In genomic region chr11:102221954-102222351, GRCm38 (mm10) we compare ENCODE assay signal across 13 mouse cellular contexts. TPM values are rescaled to one million over a fixed set of nuclear protein-coding genes. Genes with fewer than 3 reads are reported as not detected.
A peak's percentile ranks its signal among the peaks of the same experiment; 100 is the strongest.
DNase-seq lines count a peak whose midpoint lies in the region; ATAC-seq lines count a peak whose summit lies in the region.
"Had no signal": no experiment of that assay in that cellular context is flagged by ENCODE, and none has a peak within 500 bp of the region (broad histone marks: within the 10 kb centered on the region; RNA-seq: fewer than 3 reads in every experiment).

No protein-coding gene starts in this region.

- H3K4me3 ChIP-seq in heart, embryonic 13.5 days: no peak overlapping the region
- H3K4me3 ChIP-seq in macrophage (ENCODE audit: inconsistent target): no peak overlapping the region
- H3K4me3 ChIP-seq: forebrain, embryonic 15.5 days had no signal

- 57% methylated on average over 8 of the region's 8 CpGs for WGBS in heart, embryonic 13.5 days
- WGBS in macrophage (ENCODE audit: missing documents): 78% methylated on average over 8 of the region's 8 CpGs

- H3K9me3 ChIP-seq in heart, embryonic 13.5 days: no peaks in the 10 kb centered on the region
- H3K9me3 ChIP-seq: forebrain, embryonic 15.5 days had no signal

- 0 out of 2 replicates have a peak overlapping the region, but pooled peaks have one; percentile 2 for H3K27ac ChIP-seq in heart, embryonic 13.5 days (replicated peaks)
- peak overlapping the region; percentile 19; the same call in 1 of the 2 replicates for H3K27ac ChIP-seq in macrophage
- H3K27ac ChIP-seq: forebrain, embryonic 15.5 days had no signal

- no peak overlapping the region for H3K4me2 ChIP-seq in heart, embryonic 13.5 days
- H3K4me2 ChIP-seq: forebrain, embryonic 15.5 days had no signal

- peaks cover 26% of the 10 kb centered on the region for H3K36me3 ChIP-seq in heart, embryonic 13.5 days
- H3K36me3 ChIP-seq in macrophage (ENCODE audit: inconsistent target): peaks cover 10% of the 10 kb centered on the region

- H3K27me3 ChIP-seq in heart, embryonic 13.5 days (replicated peaks): no peaks in the 10 kb centered on the region
- H3K27me3 ChIP-seq: forebrain, embryonic 15.5 days; Patski had no signal

- no peak for DNase-seq in heart, adult 9 months (ENCODE audit: low spot score in 2 of 2)
- DNase-seq in right cerebral cortex, postnatal 10 days (ENCODE audit: low spot score in 2 of 2): peak; percentile 54 to 58
- no peak for DNase-seq in right cerebral cortex, adult 2 months (ENCODE audit: low spot score in 2 of 2)
- peak; percentile 37 to 64 for DNase-seq in cerebellum, postnatal 25 days
- DNase-seq in spleen, postnatal 10 days (ENCODE audit: low spot score in 2 of 2): no peak
- DNase-seq: heart, postnatal 4 days; layer of hippocampus, postnatal 36 days; lung, postnatal 10 days had no signal

- peaks cover 92% of the 10 kb centered on the region for H3K79me2 ChIP-seq in macrophage (ENCODE audit: inconsistent target)

- peak overlapping the region; percentile 61 for H3K9ac ChIP-seq in heart, embryonic 13.5 days
- H3K9ac ChIP-seq: forebrain, embryonic 15.5 days had no signal

- H3K4me1 ChIP-seq in heart, embryonic 13.5 days: peaks cover 97% of the 10 kb centered on the region

- no peak for ATAC-seq in heart, embryonic 13.5 days (ENCODE audit: extremely low read depth, insufficient number of reproducible peaks, low FRiP score, low TSS enrichment)
- no peak for ATAC-seq in granulocyte monocyte progenitor cell, adult 5-6 weeks (replicated peaks; ENCODE audit: poor library complexity, severe bottlenecking)
- ATAC-seq: forebrain, embryonic 15.5 days; Patski had no signal

RNA-seq across cellular contexts. Expression of gene Hdac5, which starts 8.0 kb away (rescaled TPM):
- 82.9 and 89.4 TPM in 2 replicates for polyA plus RNA-seq in heart, embryonic 13.5 days (2015; fragmentation: Nextera tagmentation; extraction: Ambion mirVana)
- 100 to 1,000 TPM in 13 of 26 experiments, 10 to 100 TPM in 13; 10.5 to 341 (median 94.0) TPM for total RNA-seq in macrophage (2018; cell fraction: chromatin; rRNA removed)
- 10 to 100 TPM; 24.5 to 71.8 (median 47.2) TPM for total RNA-seq in macrophage (2018; cell fraction: cytosol; rRNA removed)
- 100 to 1,000 TPM in 7 of 26 experiments, 10 to 100 TPM in 19; 11.4 to 146 (median 63.2) TPM for total RNA-seq in macrophage (2018; cell fraction: nucleus; rRNA removed)
- polyA plus RNA-seq in macrophage (2018): 31.9 to 58.0 TPM (median 47.9 TPM) in 3 replicates
- 28.5 and 33.5 TPM in 2 replicates for total RNA-seq in granulocyte monocyte progenitor cell, adult 5-6 weeks (2014; fragmentation: Nextera tagmentation)
- 15.8 and 26.3 TPM in 2 replicates for total RNA-seq in granulocyte monocyte progenitor cell, adult 5-6 weeks (2017)

RNA-seq across cellular contexts. Expression of gene BC030867, which starts 26.7 kb away (rescaled TPM):
- 12.3 and 13.5 TPM in 2 replicates for polyA plus RNA-seq in heart, embryonic 13.5 days (2015; fragmentation: Nextera tagmentation; extraction: Ambion mirVana)
- 1 to 10 TPM in 20 of 26 experiments, under 1 TPM in 5, not detected in 1; 0.41 to 8.4 (median 1.8) TPM for total RNA-seq in macrophage (2018; cell fraction: chromatin; rRNA removed)
- 1 to 10 TPM in 7 of 26 experiments, under 1 TPM in 19; 0.08 to 1.6 (median 0.71) TPM for total RNA-seq in macrophage (2018; cell fraction: cytosol; rRNA removed)
- total RNA-seq in macrophage (2018; cell fraction: nucleus; rRNA removed): 1 to 10 TPM in 18 of 26 experiments, under 1 TPM in 7, not detected in 1; 0.31 to 9.6 (median 1.6) TPM
- polyA plus RNA-seq in macrophage (2018): 0.22 to 4.2 TPM (median 1.5 TPM) in 3 replicates
- total RNA-seq in granulocyte monocyte progenitor cell, adult 5-6 weeks (2014; fragmentation: Nextera tagmentation): 26.7 and 28.6 TPM in 2 replicates
- 5.6 and 8.6 TPM in 2 replicates for total RNA-seq in granulocyte monocyte progenitor cell, adult 5-6 weeks (2017)

RNA-seq across cellular contexts. Expression of gene G6pc3, which starts 32.5 kb away (rescaled TPM):
- 25.6 and 29.3 TPM in 2 replicates for polyA plus RNA-seq in heart, embryonic 13.5 days (2015; fragmentation: Nextera tagmentation; extraction: Ambion mirVana)
- total RNA-seq in macrophage (2018; cell fraction: chromatin; rRNA removed): 10 to 100 TPM in 22 of 26 experiments, 1 to 10 TPM in 4; 6.7 to 33.0 (median 16.8) TPM
- 10 to 100 TPM; 14.9 to 31.6 (median 22.0) TPM for total RNA-seq in macrophage (2018; cell fraction: cytosol; rRNA removed)
- total RNA-seq in macrophage (2018; cell fraction: nucleus; rRNA removed): 10 to 100 TPM; 11.6 to 41.7 (median 24.0) TPM
- polyA plus RNA-seq in macrophage (2018): 17.7 to 29.9 TPM (median 27.6 TPM) in 3 replicates
- 144 TPM in 2 replicates for total RNA-seq in granulocyte monocyte progenitor cell, adult 5-6 weeks (2014; fragmentation: Nextera tagmentation)
- total RNA-seq in granulocyte monocyte progenitor cell, adult 5-6 weeks (2017): 61.1 and 61.6 TPM in 2 replicates

RNA-seq across cellular contexts. Expression of gene Lsm12, which starts 36.9 kb away (rescaled TPM):
- 80.7 and 97.0 TPM in 2 replicates for polyA plus RNA-seq in heart, embryonic 13.5 days (2015; fragmentation: Nextera tagmentation; extraction: Ambion mirVana)
- 10 to 100 TPM in 18 of 26 experiments, 1 to 10 TPM in 8; 3.7 to 22.1 (median 11.9) TPM for total RNA-seq in macrophage (2018; cell fraction: chromatin; rRNA removed)
- total RNA-seq in macrophage (2018; cell fraction: cytosol; rRNA removed): 10 to 100 TPM; 40.2 to 65.6 (median 52.9) TPM
- total RNA-seq in macrophage (2018; cell fraction: nucleus; rRNA removed): 10 to 100 TPM; 12.0 to 52.2 (median 25.1) TPM
- polyA plus RNA-seq in macrophage (2018): 28.1 to 59.1 TPM (median 48.0 TPM) in 3 replicates
- 109 and 123 TPM in 2 replicates for total RNA-seq in granulocyte monocyte progenitor cell, adult 5-6 weeks (2014; fragmentation: Nextera tagmentation)
- total RNA-seq in granulocyte monocyte progenitor cell, adult 5-6 weeks (2017): 67.6 and 77.7 TPM in 2 replicates

RNA-seq across cellular contexts. Expression of gene Asb16, which starts 46.6 kb away (rescaled TPM):
- 0.09 TPM in 1 of 2 replicates, not detected in the other for polyA plus RNA-seq in heart, embryonic 13.5 days (2015; fragmentation: Nextera tagmentation; extraction: Ambion mirVana)
- total RNA-seq in macrophage (2018; cell fraction: chromatin; rRNA removed): not detected
- under 1 TPM in 2 of 26 experiments, not detected in 24; 0.04 to 0.09 TPM for total RNA-seq in macrophage (2018; cell fraction: cytosol; rRNA removed)
- not detected for total RNA-seq in macrophage (2018; cell fraction: nucleus; rRNA removed)
- polyA plus RNA-seq in macrophage (2018): not detected in 3 replicates
- total RNA-seq in granulocyte monocyte progenitor cell, adult 5-6 weeks (2014; fragmentation: Nextera tagmentation): 1.1 and 3.4 TPM in 2 replicates
- total RNA-seq in granulocyte monocyte progenitor cell, adult 5-6 weeks (2017): 0.17 and 0.31 TPM in 2 replicates
- polyA plus RNA-seq: forebrain, embryonic 15.5 days had no signal

Comparison
In these comparisons a context has a peak if more than half of its experiments do, and no peak if none do; other contexts are left out.
1. DNase-seq: peak in right cerebral cortex, postnatal 10 days (2 of 2) and cerebellum, postnatal 25 days (2 of 2); none in heart, adult 9 months (0 of 2), right cerebral cortex, adult 2 months (0 of 2) and spleen, postnatal 10 days (0 of 2).